Mouse (Mus musculus): ENCODE measurements around the gene Tenm4. TPM values are rescaled to one million over a fixed set of nuclear protein-coding genes. Genes with fewer than 3 reads are reported as not detected.

The Tenm4 gene
- total RNA-seq, 1 experiment = 38.9 TPM

DNA sequence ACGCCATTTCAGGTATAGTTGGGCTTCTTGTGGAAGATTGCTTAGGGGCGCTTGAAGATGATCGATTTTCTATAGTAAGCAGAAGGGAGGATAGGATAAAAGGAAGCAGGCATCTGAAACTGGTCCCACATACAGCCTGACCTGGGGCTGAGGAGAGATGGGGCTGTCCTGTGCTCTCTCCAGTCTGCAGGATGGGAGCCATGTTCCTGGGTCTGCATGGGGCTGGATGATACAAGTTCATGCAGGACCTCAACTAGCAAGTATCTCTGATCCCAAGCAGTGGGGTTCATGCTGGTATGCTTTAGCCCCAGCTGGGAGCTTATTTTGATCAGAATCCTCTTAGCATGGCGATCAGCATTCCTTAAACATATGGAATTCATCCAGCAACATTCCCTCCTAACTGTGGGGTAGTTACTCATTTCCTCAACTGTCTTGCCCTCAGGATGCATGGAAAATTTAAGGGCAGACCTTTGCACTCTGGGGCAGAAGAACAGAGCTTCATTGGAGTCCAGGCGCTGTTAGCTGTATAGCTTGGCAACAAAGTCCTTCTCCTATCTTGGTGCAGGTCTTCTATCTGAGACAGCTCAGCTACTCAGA, 361.9 kb downstream of the Tenm4 start:
- Histone ChIP-seq H3K4me1 (ENCODE audit: control insufficient read depth in 2 of 2, insufficient read depth in 2 of 2, low read length in 2 of 2, poor library complexity in 1 of 2) (no peaks in the 10 kb centered on the region), H3K4me3 (ENCODE audit: insufficient read depth in 1 of 2, low read depth in 1 of 2, low read length in 2 of 2, poor library complexity in 1 of 2, severe bottlenecking in 1 of 2) (no peak overlapping the region), H3K9me3 (ENCODE audit: control insufficient read depth, insufficient read depth, low read depth, low read length) (no peaks in the 10 kb centered on the region), H3K27ac (ENCODE audit: insufficient read depth, low read depth, low read length, poor library complexity, severe bottlenecking) (no peak overlapping the region), H3K9ac (ENCODE audit: insufficient read depth, low read depth, low read length, poor library complexity, severe bottlenecking) (no peak overlapping the region), H3K36me3 (ENCODE audit: control insufficient read depth, insufficient read depth, low read length, poor library complexity, severe bottlenecking) (no peaks in the 10 kb centered on the region)
- TF ChIP-seq HCFC1 (IDR thresholded peaks at IDR 0.05; ENCODE audit: borderline replicate concordance, insufficient read depth, low read length) (no peak), ZNF384 (IDR thresholded peaks at IDR 0.05; ENCODE audit: low read depth, low read length) (no peak), MAFK (IDR thresholded peaks at IDR 0.05; ENCODE audit: insufficient read depth, low read depth, low read length) (no peak), CHD2 (IDR thresholded peaks at IDR 0.05; ENCODE audit: low read depth, low read length) (no peak), ZC3H11A (IDR thresholded peaks at IDR 0.05; ENCODE audit: borderline replicate concordance, low read depth, low read length) (no peak)
- in situ Hi-C loops (cut with MboI; ENCODE audit: low sequenced_read_pairs in 2 of 2, unreplicated experiment in 2 of 2) = no loop called here
- DNase-seq (ENCODE audit: low read depth, low spot score) = no peak

DNA sequence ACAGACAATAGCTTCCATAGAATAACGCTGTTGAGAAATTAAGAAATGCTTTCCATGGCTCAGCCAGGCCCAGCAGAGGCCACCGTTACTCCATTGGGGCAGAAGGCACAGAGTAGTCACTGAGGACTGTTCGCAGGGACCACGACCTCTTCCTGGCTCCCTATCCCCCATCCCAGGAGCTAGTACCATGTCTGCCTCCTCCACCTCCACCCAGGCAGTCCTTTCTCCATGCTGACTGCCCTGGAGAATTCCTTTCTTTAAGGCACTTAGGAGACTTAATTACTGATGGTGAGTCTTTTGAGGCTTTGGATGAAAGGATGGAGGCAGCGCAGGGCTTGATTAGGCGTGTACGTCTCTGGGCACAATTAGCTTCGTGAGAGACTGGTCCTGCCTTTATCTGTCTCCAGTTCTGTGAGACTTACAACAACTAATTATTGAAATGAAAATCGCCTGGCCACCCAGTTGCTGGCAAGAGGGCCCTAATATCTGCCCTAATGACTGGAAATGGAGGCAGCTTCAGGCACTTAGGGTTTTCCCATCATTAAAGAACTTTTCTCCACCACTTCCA, 365.4 kb downstream of the Tenm4 start:
- H3K27ac ChIP-seq (ENCODE audit: insufficient read depth, low read depth, low read length, poor library complexity, severe bottlenecking) = no peak overlapping the region

DNA sequence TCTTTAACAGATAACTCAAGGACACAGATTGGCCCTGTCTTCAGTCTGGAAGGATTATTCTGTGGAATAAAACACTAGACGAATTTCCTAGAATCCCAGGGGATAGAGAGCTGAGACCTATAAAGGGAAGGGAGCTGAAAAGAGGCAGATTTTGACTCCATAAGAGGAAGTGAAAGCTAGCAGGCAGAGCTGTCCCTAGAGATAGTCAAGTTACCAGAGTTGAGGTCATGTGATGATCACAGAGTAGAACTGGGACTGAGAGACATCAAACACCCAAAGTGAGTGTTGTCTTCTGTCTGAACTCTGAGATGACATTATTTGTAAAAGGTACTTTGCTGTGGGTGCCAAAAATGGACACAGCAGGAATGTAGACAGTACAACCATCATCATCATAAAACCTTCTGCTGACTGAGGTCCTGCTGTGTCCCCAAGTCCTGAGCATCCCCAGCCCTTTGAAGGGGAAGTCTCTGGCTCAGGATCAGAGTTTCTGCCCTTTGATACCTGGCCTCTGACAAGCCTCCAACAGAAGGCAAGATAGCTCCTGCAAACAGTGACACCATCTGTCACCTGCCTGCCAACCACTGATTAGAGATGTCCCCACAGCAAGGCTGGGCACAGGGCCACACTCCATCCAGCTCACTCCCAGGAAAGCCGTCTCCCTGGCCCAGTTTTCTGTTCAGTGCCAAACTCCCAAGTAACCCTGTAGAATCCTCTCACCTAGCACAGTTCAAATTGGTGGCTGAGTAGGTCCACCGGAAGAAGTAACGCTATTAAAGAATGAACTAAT, 368.4 kb downstream of the Tenm4 start:
- in situ Hi-C loops (cut with MboI; ENCODE audit: low sequenced_read_pairs in 2 of 2, unreplicated experiment in 2 of 2) = no loop called here
- no peak for DNase-seq (ENCODE audit: low read depth, low spot score)
- Histone ChIP-seq H3K9ac (ENCODE audit: insufficient read depth, low read depth, low read length, poor library complexity, severe bottlenecking) (no peak overlapping the region), H3K36me3 (ENCODE audit: control insufficient read depth, insufficient read depth, low read length, poor library complexity, severe bottlenecking) (no peaks in the 10 kb centered on the region), H3K4me3 (ENCODE audit: insufficient read depth in 1 of 2, low read depth in 1 of 2, low read length in 2 of 2, poor library complexity in 1 of 2, severe bottlenecking in 1 of 2) (no peak overlapping the region), H3K4me1 (ENCODE audit: control insufficient read depth in 2 of 2, insufficient read depth in 2 of 2, low read length in 2 of 2, poor library complexity in 1 of 2) (no peaks in the 10 kb centered on the region), H3K9me3 (ENCODE audit: control insufficient read depth, insufficient read depth, low read depth, low read length) (no peaks in the 10 kb centered on the region), H3K27ac (ENCODE audit: insufficient read depth, low read depth, low read length, poor library complexity, severe bottlenecking) (no peak overlapping the region)
- no peak for TF ChIP-seq MAFK (IDR thresholded peaks at IDR 0.05; ENCODE audit: insufficient read depth, low read depth, low read length)
- no peak for TF ChIP-seq HCFC1 (IDR thresholded peaks at IDR 0.05; ENCODE audit: borderline replicate concordance, insufficient read depth, low read length)
- TF ChIP-seq CHD2 (IDR thresholded peaks at IDR 0.05; ENCODE audit: low read depth, low read length) = no peak
- TF ChIP-seq ZC3H11A (IDR thresholded peaks at IDR 0.05; ENCODE audit: borderline replicate concordance, low read depth, low read length) = no peak
- no peak for TF ChIP-seq ZNF384 (IDR thresholded peaks at IDR 0.05; ENCODE audit: low read depth, low read length)

More for the DNA sequence above, 365.4 kb downstream of the Tenm4 start:
- in situ Hi-C loops (cut with MboI; ENCODE audit: low sequenced_read_pairs in 2 of 2, unreplicated experiment in 2 of 2) = no loop called here
- no peaks in the 10 kb centered on the region for H3K36me3 ChIP-seq (ENCODE audit: control insufficient read depth, insufficient read depth, low read length, poor library complexity, severe bottlenecking)
- no peak overlapping the region for H3K9ac ChIP-seq (ENCODE audit: insufficient read depth, low read depth, low read length, poor library complexity, severe bottlenecking)
- H3K4me1 ChIP-seq (ENCODE audit: control insufficient read depth in 2 of 2, insufficient read depth in 2 of 2, low read length in 2 of 2, poor library complexity in 1 of 2) = no peaks in the 10 kb centered on the region
- no peak for DNase-seq (ENCODE audit: low read depth, low spot score)
- TF ChIP-seq CHD2 (IDR thresholded peaks at IDR 0.05; ENCODE audit: low read depth, low read length) (no peak), ZC3H11A (IDR thresholded peaks at IDR 0.05; ENCODE audit: borderline replicate concordance, low read depth, low read length) (no peak), ZNF384 (IDR thresholded peaks at IDR 0.05; ENCODE audit: low read depth, low read length) (no peak), MAFK (IDR thresholded peaks at IDR 0.05; ENCODE audit: insufficient read depth, low read depth, low read length) (no peak), HCFC1 (IDR thresholded peaks at IDR 0.05; ENCODE audit: borderline replicate concordance, insufficient read depth, low read length) (no peak)
- no peak overlapping the region for H3K4me3 ChIP-seq (ENCODE audit: insufficient read depth in 1 of 2, low read depth in 1 of 2, low read length in 2 of 2, poor library complexity in 1 of 2, severe bottlenecking in 1 of 2)
- H3K9me3 ChIP-seq (ENCODE audit: control insufficient read depth, insufficient read depth, low read depth, low read length) = no peaks in the 10 kb centered on the region

DNA sequence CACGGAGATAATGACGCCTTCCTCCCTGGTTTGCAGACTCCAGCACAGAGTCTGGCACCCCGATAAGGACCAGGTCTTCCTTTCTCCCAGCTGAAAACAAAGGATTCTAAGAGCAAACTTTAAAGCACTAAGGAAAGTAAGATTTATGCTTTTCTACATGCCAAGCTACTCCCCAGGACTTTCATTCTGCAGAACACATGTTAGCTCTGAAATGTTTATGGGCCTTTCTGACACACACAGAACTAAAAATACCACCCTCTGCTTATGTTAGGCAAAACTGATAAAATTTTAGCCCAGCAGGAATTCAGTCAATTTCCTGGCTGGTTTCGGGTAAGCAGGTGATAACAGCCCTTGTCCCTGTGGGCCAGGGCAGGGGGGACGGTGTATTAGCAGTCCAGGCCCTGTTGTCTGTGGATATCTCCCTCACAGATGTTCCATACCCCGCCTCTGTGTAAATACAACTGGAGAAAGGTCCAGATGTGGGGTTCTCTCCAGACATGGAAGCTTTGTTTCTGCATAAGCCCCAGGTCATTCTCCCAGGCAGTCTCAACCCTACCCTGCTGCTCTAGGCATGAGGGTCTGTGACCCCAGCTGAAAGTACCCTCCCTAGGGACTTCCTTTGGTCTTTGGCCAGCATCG, 369.5 kb downstream of the Tenm4 start:
- TF ChIP-seq MAFK (IDR thresholded peaks at IDR 0.05; ENCODE audit: insufficient read depth, low read depth, low read length) = no peak
- TF ChIP-seq CHD2 (IDR thresholded peaks at IDR 0.05; ENCODE audit: low read depth, low read length) = no peak
- TF ChIP-seq ZC3H11A (IDR thresholded peaks at IDR 0.05; ENCODE audit: borderline replicate concordance, low read depth, low read length) = no peak
- TF ChIP-seq ZNF384 (IDR thresholded peaks at IDR 0.05; ENCODE audit: low read depth, low read length) = no peak
- TF ChIP-seq HCFC1 (IDR thresholded peaks at IDR 0.05; ENCODE audit: borderline replicate concordance, insufficient read depth, low read length) = no peak
- Histone ChIP-seq H3K9ac (ENCODE audit: insufficient read depth, low read depth, low read length, poor library complexity, severe bottlenecking) (no peak overlapping the region), H3K4me3 (ENCODE audit: insufficient read depth in 1 of 2, low read depth in 1 of 2, low read length in 2 of 2, poor library complexity in 1 of 2, severe bottlenecking in 1 of 2) (no peak overlapping the region), H3K36me3 (ENCODE audit: control insufficient read depth, insufficient read depth, low read length, poor library complexity, severe bottlenecking) (no peaks in the 10 kb centered on the region), H3K27ac (ENCODE audit: insufficient read depth, low read depth, low read length, poor library complexity, severe bottlenecking) (no peak overlapping the region), H3K4me1 (ENCODE audit: control insufficient read depth in 2 of 2, insufficient read depth in 2 of 2, low read length in 2 of 2, poor library complexity in 1 of 2) (no peaks in the 10 kb centered on the region), H3K9me3 (ENCODE audit: control insufficient read depth, insufficient read depth, low read depth, low read length) (no peaks in the 10 kb centered on the region)
- in situ Hi-C loops (cut with MboI; ENCODE audit: low sequenced_read_pairs in 2 of 2, unreplicated experiment in 2 of 2) = no loop called here
- no peak for DNase-seq (ENCODE audit: low read depth, low spot score)
